Mouse (Mus musculus): Measurements from ENCODE around the gene Raet1e.
"Not testable (repeated sequence)": the region's sequence is repeated elsewhere in the genome, so short reads cannot be mapped to it uniquely, and the experiment has no call there.

- TF ChIP-seq CTCF, EP300 (IDR thresholded peaks at IDR 0.05; ENCODE audit: low read depth): not testable (repeated sequence)
Measured at GRCm38 (mm10) chr10:22166025-22166424, 7.7 kb downstream of the Raet1e start.
